9 mouse cellular contexts compared by ENCODE assay signal in the genomic region with DNA sequence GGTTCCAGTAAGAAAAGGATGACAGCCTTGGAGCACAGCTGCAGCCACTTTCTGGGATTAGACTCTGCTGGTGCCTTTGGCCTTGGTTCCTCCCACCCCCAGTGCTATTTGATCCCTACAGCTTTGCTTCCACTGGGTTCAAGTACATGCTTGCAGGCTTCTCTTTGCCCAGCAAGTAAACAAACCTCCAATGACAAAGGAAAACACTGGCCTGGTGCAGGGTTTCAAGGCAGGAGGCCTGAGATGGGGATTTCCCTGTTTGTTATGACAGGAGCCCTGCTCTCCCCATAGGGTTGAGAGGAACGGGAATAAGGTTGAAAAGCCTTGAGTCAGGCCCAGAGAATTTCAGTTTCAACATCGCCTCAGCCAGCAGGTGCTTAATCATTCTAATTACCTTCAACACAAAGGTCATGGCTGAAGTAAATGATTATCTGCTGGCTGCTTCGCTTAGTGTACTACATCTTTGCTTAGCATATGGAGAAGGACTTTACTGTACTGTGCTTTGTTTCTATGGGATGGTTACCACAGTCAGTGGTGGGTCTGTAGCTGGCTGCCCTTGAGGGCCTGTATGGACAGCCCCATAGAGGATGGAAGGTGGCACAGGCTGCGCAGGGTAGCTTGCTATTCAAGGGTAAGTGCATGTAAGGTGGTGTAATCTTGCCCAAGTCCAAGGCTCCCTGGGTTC.
DNase-seq lines count a peak whose midpoint lies in the region; ATAC-seq lines count a peak whose summit lies in the region.
"Had no signal": no experiment of that assay in that cellular context is flagged by ENCODE, and none has a peak within 500 bp of the region (broad histone marks: within the 10 kb centered on the region; RNA-seq: fewer than 3 reads in every experiment).

No protein-coding gene starts in this region.

- no peaks in the 10 kb centered on the region for H3K36me3 ChIP-seq in heart, embryonic 16.5 days (ENCODE audit: control insufficient read depth, insufficient read depth)
- H3K36me3 ChIP-seq in neural tube, embryonic 13.5 days, result no peaks in the 10 kb centered on the region

- peak overlapping the region; percentile 41; the same call in 1 of the 2 replicates for H3K27ac ChIP-seq in heart, embryonic 16.5 days (ENCODE audit: low read length)
- H3K27ac ChIP-seq in neural tube, embryonic 13.5 days (replicated peaks), result peak overlapping the region; percentile 67
- H3K27ac ChIP-seq: heart, adult 2 months had no signal

- no peak overlapping the region for H3K4me2 ChIP-seq in heart, embryonic 16.5 days (ENCODE audit: low read depth, low read length)
- no peak overlapping the region for H3K4me2 ChIP-seq in neural tube, embryonic 13.5 days

- H3K9ac ChIP-seq in heart, embryonic 16.5 days (ENCODE audit: low read length), result no peak overlapping the region
- H3K9ac ChIP-seq in neural tube, embryonic 13.5 days, result no peak overlapping the region

- intact Hi-C loops in heart, postnatal 36 days (cut with DNase I), result loop anchor here (5.0 kb wide), 1 partner anchor 192 kb away; no protein-coding TSS in a partner anchor

- H3K9me3 ChIP-seq in heart, embryonic 16.5 days (replicated peaks; ENCODE audit: control insufficient read depth, low read length), result no peaks in the 10 kb centered on the region
- H3K9me3 ChIP-seq in neural tube, embryonic 13.5 days, result no peaks in the 10 kb centered on the region

- no peak for ATAC-seq in heart, embryonic 16.5 days (replicated peaks; ENCODE audit: extremely low read depth, insufficient read depth, low FRiP score)
- no peak for ATAC-seq in neural tube, embryonic 13.5 days (ENCODE audit: low read depth)

- no peaks in the 10 kb centered on the region for H3K27me3 ChIP-seq in heart, embryonic 16.5 days (ENCODE audit: control insufficient read depth, insufficient read depth, low read length)
- H3K27me3 ChIP-seq in neural tube, embryonic 13.5 days, result no peaks in the 10 kb centered on the region

- H3K4me3 ChIP-seq in heart, embryonic 16.5 days (ENCODE audit: low read length), result no peak overlapping the region
- no peak overlapping the region for H3K4me3 ChIP-seq in neural tube, embryonic 13.5 days
- H3K4me3 ChIP-seq: heart, adult 2 months had no signal

- DNase-seq in heart, postnatal 36 days, result no peak
- DNase-seq in adrenal gland, postnatal 36 days, result peak; percentile 66 to 67
- peak; percentile 59 for DNase-seq in kidney, adult 11 months
- no peak for DNase-seq in right cerebral cortex, adult 18-20 months
- no peak for DNase-seq in right cerebral cortex, postnatal 25 days
- DNase-seq in B cell, adult 2 months, result no peak
- DNase-seq: heart, adult 2 months had no signal

- WGBS in heart, embryonic 16.5 days, result 61% methylated on average over 4 of the region's 4 CpGs
- WGBS in neural tube, embryonic 13.5 days, result 38% methylated on average over 4 of the region's 4 CpGs

- H3K4me1 ChIP-seq in heart, embryonic 16.5 days (ENCODE audit: control insufficient read depth, insufficient read depth, low read length), result peaks cover 39% of the 10 kb centered on the region
- H3K4me1 ChIP-seq in neural tube, embryonic 13.5 days (replicated peaks), result peaks cover 31% of the 10 kb centered on the region

Comparison
In these comparisons a context has a peak if more than half of its experiments do, and no peak if none do; other contexts are left out.
1. DNase-seq: peak in adrenal gland, postnatal 36 days (2 of 2) and kidney, adult 11 months (single experiment); none in heart, postnatal 36 days (0 of 2), right cerebral cortex, adult 18-20 months (single experiment), right cerebral cortex, postnatal 25 days (single experiment) and B cell, adult 2 months (0 of 2).